Mouse (Mus musculus) MEL (cell line): ENCODE results near the gene St6galnac1. TPM values are rescaled to one million over a fixed set of nuclear protein-coding genes. Genes with fewer than 3 reads are reported as not detected.

Experiments used
- DNase-seq: peaks from one replicate; pipeline ENCODE4 v3.0.0; 2011; ENCODE audit warnings: low read depth, low spot score
- H3K27ac ChIP-seq: 2 replicates; pipeline ENCODE4 v1.5.1; 2012; ENCODE audit warnings: low read depth, mild to moderate bottlenecking, control low read depth, low read length, moderate library complexity; ENCODE audit not compliant: control insufficient read depth
- H3K27me3 ChIP-seq, 2 experiments: fragments of 150-350 bp in 1 of 2; sonication (generic) in 1 of 2; 2 replicates each; pipeline ENCODE4 v1.6.1; 2012; ENCODE audit warnings: low read length in 2 of 2, mild to moderate bottlenecking in 2 of 2, improper control_type of control experiment in 1 of 2, moderate library complexity in 1 of 2; ENCODE audit not compliant: insufficient read depth in 2 of 2, control insufficient read depth in 1 of 2
- H3K36me3 ChIP-seq, 2 experiments: 2 replicates each; pipeline ENCODE4 v1.6.1; 2012 to 2014; ENCODE audit warnings: low read length in 2 of 2, improper control_type of control experiment in 1 of 2, inconsistent platforms in 1 of 2, mild to moderate bottlenecking in 1 of 2; ENCODE audit not compliant: insufficient read depth in 2 of 2, control insufficient read depth in 1 of 2
- H3K4me1 ChIP-seq, 2 experiments: fragments of 150-350 bp in 1 of 2; sonication (generic) in 1 of 2; 2 replicates each; pipeline ENCODE4 v1.6.1; 2012; ENCODE audit warnings: low read length in 2 of 2, improper control_type of control experiment in 1 of 2, mild to moderate bottlenecking in 1 of 2; ENCODE audit not compliant: insufficient read depth in 2 of 2, control insufficient read depth in 1 of 2
- H3K4me3 ChIP-seq, 2 experiments: fragments of 150-350 bp in 1 of 2; sonication (generic) in 1 of 2; 2 replicates each; pipeline ENCODE4 v1.5.1; 2012; ENCODE audit warnings: low read depth in 2 of 2, low read length in 2 of 2, mild to moderate bottlenecking in 2 of 2, moderate library complexity in 2 of 2, control low read depth in 1 of 2, improper control_type of control experiment in 1 of 2; ENCODE audit not compliant: control insufficient read depth in 1 of 2, insufficient read depth in 1 of 2
- H3K79me2 ChIP-seq: 2 replicates; pipeline ENCODE4 v1.6.1; 2012; ENCODE audit warnings: mild to moderate bottlenecking, low read length, moderate library complexity; ENCODE audit not compliant: control insufficient read depth, poor library complexity, insufficient read depth
- H3K9ac ChIP-seq: 2 replicates; pipeline ENCODE4 v1.6.1; 2012; ENCODE audit warnings: low read depth, mild to moderate bottlenecking, control low read depth, low read length, moderate library complexity; ENCODE audit not compliant: control insufficient read depth, poor library complexity, severe bottlenecking
- H3K9me3 ChIP-seq: fragments of 150-350 bp; sonication (generic); replicated peaks from 2 replicates; pipeline ENCODE4 v1.6.1; 2012; ENCODE audit warnings: mild to moderate bottlenecking, low read length, improper control_type of control experiment, moderate library complexity; ENCODE audit not compliant: insufficient read depth
- BHLHE40 ChIP-seq: IDR thresholded peaks from 2 replicates; pipeline ENCODE4 v1.6.1; 2012; ENCODE audit warnings: low read depth, mild to moderate bottlenecking, inconsistent platforms, low read length, improper control_type of control experiment, borderline replicate concordance
- CHD1 ChIP-seq: IDR thresholded peaks from 2 replicates; pipeline ENCODE4 v1.6.1; 2012; ENCODE audit warnings: low read depth, mild to moderate bottlenecking, inconsistent platforms, low read length, improper control_type of control experiment
- E2F4 ChIP-seq: IDR thresholded peaks from 2 replicates; pipeline ENCODE4 v1.6.1; 2011; ENCODE audit warnings: low read depth, low read length, improper control_type of control experiment, borderline replicate concordance
- EP300 ChIP-seq, 2 experiments: IDR thresholded peaks; 2 replicates each; pipeline ENCODE4 v1.6.1; 2011; ENCODE audit warnings: improper control_type of control experiment in 2 of 2, low read length in 2 of 2, low read depth in 1 of 2, mild to moderate bottlenecking in 1 of 2
- ETS1 ChIP-seq: IDR thresholded peaks from 2 replicates; pipeline ENCODE4 v1.6.1; 2012; ENCODE audit warnings: low read depth, mild to moderate bottlenecking, inconsistent platforms, low read length, improper control_type of control experiment, moderate library complexity
- JUND ChIP-seq: IDR thresholded peaks from 2 replicates; pipeline ENCODE4 v1.6.1; 2011; ENCODE audit warnings: low read depth, mild to moderate bottlenecking, improper control_type of control experiment, low read length
- MXI1 ChIP-seq: IDR thresholded peaks from 2 replicates; pipeline ENCODE4 v1.6.1; 2011; ENCODE audit warnings: mild to moderate bottlenecking, low read depth, low read length, improper control_type of control experiment
- NRF1 ChIP-seq: IDR thresholded peaks from 2 replicates; pipeline ENCODE4 v1.6.1; 2014; ENCODE audit warnings: low read depth, mild to moderate bottlenecking, inconsistent platforms, low read length, improper control_type of control experiment, moderate library complexity; ENCODE audit not compliant: poor library complexity, insufficient read depth, severe bottlenecking
- POLR2AphosphoS5 ChIP-seq: IDR thresholded peaks from 2 replicates; pipeline ENCODE4 v1.6.1; 2012; ENCODE audit warnings: low read depth, borderline replicate concordance, mild to moderate bottlenecking, inconsistent platforms, low read length, moderate library complexity, mixed read lengths
- RCOR1 ChIP-seq: IDR thresholded peaks from 2 replicates; pipeline ENCODE4 v1.6.1; 2012; ENCODE audit warnings: low read depth, mild to moderate bottlenecking, inconsistent platforms, low read length, improper control_type of control experiment
- TBP ChIP-seq: IDR thresholded peaks from 2 replicates; pipeline ENCODE4 v1.8.0; 2011; ENCODE audit warnings: low read depth, low read length, improper control_type of control experiment
- UBTF ChIP-seq: IDR thresholded peaks from 2 replicates; pipeline ENCODE4 v1.6.1; 2012; ENCODE audit warnings: low read depth, mild to moderate bottlenecking, inconsistent platforms, low read length, improper control_type of control experiment, moderate library complexity, borderline replicate concordance; ENCODE audit not compliant: insufficient read depth
- USF1 ChIP-seq: IDR thresholded peaks from 2 replicates; pipeline ENCODE4 v1.6.1; 2014; ENCODE audit warnings: low read depth, mild to moderate bottlenecking, inconsistent platforms, low read length, improper control_type of control experiment, moderate library complexity
- USF2 ChIP-seq, 2 experiments: IDR thresholded peaks; 2 replicates each; pipeline ENCODE4 v1.6.1; 2011 to 2012; ENCODE audit warnings: improper control_type of control experiment in 2 of 2, low read length in 2 of 2, borderline replicate concordance in 1 of 2, inconsistent platforms in 1 of 2, low read depth in 1 of 2, mild to moderate bottlenecking in 1 of 2; ENCODE audit not compliant: insufficient read depth in 1 of 2
- ZC3H11A ChIP-seq: IDR thresholded peaks from 2 replicates; pipeline ENCODE4 v1.6.1; 2012; ENCODE audit warnings: low read depth, mild to moderate bottlenecking, inconsistent platforms, low read length, improper control_type of control experiment
- polyA plus RNA-seq, 2 experiments: library from polyadenylated mRNA; stranded (reverse) in 1 of 2; unstranded in 1 of 2; fragments of >175 nt in 1 of 2; fragments of >200 nt in 1 of 2; gene quantifications; 2 replicates each; pipeline versions ENCODE4 v1.2.1 to v1.2.4; 2012; ENCODE audit warnings: low replicate concordance in 2 of 2, low read depth in 1 of 2; ENCODE audit not compliant: insufficient read length in 2 of 2, insufficient read depth in 1 of 2, missing spikeins in 1 of 2
- total RNA-seq: library from RNA; depleted of rRNA; stranded (reverse); fragments of 300-350 nt; gene quantifications from 2 replicates; pipeline ENCODE4 v1.2.3, GENCODE M21; 2012

Gene St6galnac1
- total and polyA plus RNA-seq, 3 experiments = not detected

- Histone ChIP-seq H3K79me2 (no peaks in the 10 kb centered on the region), H3K36me3 (no peaks in the 10 kb centered on the region), H3K27ac (no peak overlapping the region), H3K9ac (no peak overlapping the region), H3K27me3 (no peaks in the 10 kb centered on the region), H3K4me3 (no peak overlapping the region), H3K4me1 (no peaks in the 10 kb centered on the region), H3K9me3 (no peaks in the 10 kb centered on the region)
- TF ChIP-seq MXI1 (no peak), UBTF (no peak), JUND (no peak), NRF1 (no peak)
- no peak for DNase-seq
These were observed 20.1 kb downstream of the St6galnac1 start for GRCm38 (mm10) chr11:116755191-116755590.

- no peaks in the 10 kb centered on the region for H3K4me1 ChIP-seq
- no peak overlapping the region for H3K27ac ChIP-seq
- H3K4me3 ChIP-seq = no peak overlapping the region
- no peak for DNase-seq
- no peaks in the 10 kb centered on the region for H3K36me3 ChIP-seq
- H3K9me3 ChIP-seq = no peaks in the 10 kb centered on the region
- TF ChIP-seq ETS1 = no peak
- no peak for TF ChIP-seq USF2 (IDR thresholded peaks at IDR 0.05; ENCODE audit: borderline replicate concordance in 1 of 2, insufficient read depth in 1 of 2, low read depth in 1 of 2, low read length in 2 of 2)
- TF ChIP-seq ZC3H11A = no peak
- no peak for TF ChIP-seq CHD1
- TF ChIP-seq E2F4 = no peak
- no peak for TF ChIP-seq BHLHE40
- no peak for TF ChIP-seq USF1
- TF ChIP-seq UBTF = no peak
- TF ChIP-seq NRF1 = no peak
- no peak for TF ChIP-seq RCOR1
- no peak for TF ChIP-seq POLR2AphosphoS5
- TF ChIP-seq EP300 (IDR thresholded peaks at IDR 0.05; ENCODE audit: low read depth in 1 of 2, low read length in 2 of 2) = no peak
- TF ChIP-seq TBP = no peak
- no peaks in the 10 kb centered on the region for H3K27me3 ChIP-seq
- no peaks in the 10 kb centered on the region for H3K79me2 ChIP-seq
- no peak overlapping the region for H3K9ac ChIP-seq
These were observed 21.4 kb downstream of the St6galnac1 start for GRCm38 (mm10) chr11:116753674-116754470.
